Mouse (Mus musculus): Measurements from ENCODE around the gene Anxa6. TPM values are rescaled to one million over a fixed set of nuclear protein-coding genes. Genes with fewer than 3 reads are reported as not detected.

The Anxa6 gene
- total RNA-seq, 2 experiments from 2014 or later, result 181 to 222 TPM

DNA sequence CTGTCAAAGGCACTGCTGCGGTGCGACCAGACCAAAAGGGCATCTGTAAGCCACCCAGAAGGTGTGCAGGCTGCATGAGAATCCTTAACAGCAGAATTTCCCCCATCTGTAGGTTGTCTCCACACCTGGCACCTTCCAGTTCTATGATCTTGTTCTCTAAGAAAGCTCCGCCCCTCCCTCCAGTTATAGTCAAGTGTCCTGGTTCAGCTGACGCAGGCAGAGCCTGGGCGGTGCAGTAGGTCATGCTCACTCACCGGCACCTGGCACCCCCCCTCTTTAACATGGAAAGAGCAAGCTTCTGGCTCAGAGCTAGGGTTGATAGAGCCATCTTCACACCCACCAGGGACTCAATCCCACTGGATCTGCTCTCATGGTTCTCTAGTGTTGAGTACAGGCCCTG is 104.0 kb downstream of the Anxa6 start:
- DNase-seq, result no peak

Other genes with a start within 250 kb of the Anxa6 start
- 10 to 100 TPM; 24.4 to 27.7 TPM for gene Cdc42se2, start 245.8 kb downstream of the Anxa6 start, total RNA-seq (2021)
- gene Lyrm7, start 172.5 kb downstream of the Anxa6 start, total RNA-seq (2021), result 10 to 100 TPM; 14.5 to 30.3 TPM
- 100 to 1,000 TPM; 337 to 370 TPM for gene Hint1, start 167.1 kb downstream of the Anxa6 start, total RNA-seq (2021)
- gene Gpx3, start 131.0 kb downstream of the Anxa6 start, total RNA-seq (2021), result 100 to 1,000 TPM; 116 to 123 TPM
- 10 to 100 TPM; 53.2 to 64.1 TPM for gene Tnip1, start 70.5 kb downstream of the Anxa6 start, total RNA-seq (2021)
- gene Ccdc69, start 44.7 kb upstream of the Anxa6 start, total RNA-seq (2021), result 1 to 10 TPM; 7.3 to 7.8 TPM
- gene Gm2a, start 64.7 kb upstream of the Anxa6 start, total RNA-seq (2021), result 10 to 100 TPM; 75.3 to 78.6 TPM
- gene Slc36a3, start 118.3 kb upstream of the Anxa6 start, total RNA-seq (2021), result not detected
- gene Slc36a2, start 151.6 kb upstream of the Anxa6 start, total RNA-seq (2021), result 100 to 1,000 TPM; 213 to 290 TPM
- gene Slc36a1, start 170.9 kb upstream of the Anxa6 start, total RNA-seq (2021), result 10 to 100 TPM; 24.5 to 26.9 TPM